Mouse (Mus musculus): ENCODE data around the gene Il1r1. TPM values are rescaled to one million over a fixed set of nuclear protein-coding genes. Genes with fewer than 3 reads are reported as not detected.

Gene Il1r1
- polyA plus RNA-seq, 1 experiment from 2014 or later: 1.7 TPM

Other genes starting within 250 kb of the Il1r1 start
- gene Il1r2, start 151.0 kb upstream of the Il1r1 start, polyA plus RNA-seq (2014; fragmentation: Nextera tagmentation; extraction: Ambion mirVana): 0.27 TPM in 1 of 2 replicates, not detected in the other
- gene Il1rl2, start 99.5 kb downstream of the Il1r1 start, polyA plus RNA-seq (2014; fragmentation: Nextera tagmentation; extraction: Ambion mirVana): 1.2 and 1.6 TPM in 2 replicates
- gene Il1rl1, start 204.5 kb downstream of the Il1r1 start, polyA plus RNA-seq (2014; fragmentation: Nextera tagmentation; extraction: Ambion mirVana): 0.08 and 0.36 TPM in 2 replicates
- 0.08 TPM in 1 of 2 replicates, not detected in the other for gene Il18r1, start 240.5 kb downstream of the Il1r1 start, polyA plus RNA-seq (2014; fragmentation: Nextera tagmentation; extraction: Ambion mirVana)